In the genomic region with DNA sequence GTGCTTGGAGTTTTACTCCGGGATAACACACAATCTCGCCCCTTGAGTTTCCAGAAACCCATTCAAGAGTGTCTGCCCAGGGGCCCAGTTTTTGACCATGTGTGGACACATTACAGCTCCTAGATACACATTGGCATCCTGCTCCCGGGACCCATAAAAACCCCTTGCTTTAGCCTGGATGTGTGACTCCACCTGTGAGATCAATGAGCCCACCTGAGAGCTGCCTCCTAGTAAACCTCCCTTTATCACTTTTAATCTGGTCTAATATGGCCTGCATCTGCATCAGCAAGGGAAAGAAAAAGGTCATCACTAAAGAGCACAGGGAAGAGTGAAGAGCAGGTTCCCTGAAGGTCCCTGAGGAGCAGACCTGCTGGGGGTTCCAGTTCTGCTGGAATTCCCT, we compare ENCODE assay signal across 45 mouse cellular contexts. TPM values are rescaled to one million over a fixed set of nuclear protein-coding genes. Genes with fewer than 3 reads are reported as not detected.
"Had no signal": no experiment of that assay in that cellular context is flagged by ENCODE, and none has a peak within 500 bp of the region (broad histone marks: within the 10 kb centered on the region; RNA-seq: fewer than 3 reads in every experiment).

No protein-coding gene starts in this region.

- H3K36me3 ChIP-seq: heart, embryonic 10.5 days; heart, embryonic 12.5 days; heart, embryonic 13.5 days; heart, embryonic 15.5 days; hindbrain, embryonic 10.5 days; hindbrain, embryonic 12.5 days; hindbrain, embryonic 13.5 days; hindbrain, embryonic 15.5 days; intestine, embryonic 15.5 days; kidney, embryonic 15.5 days had no signal

- H3K9ac ChIP-seq: heart, embryonic 12.5 days; heart, embryonic 13.5 days; heart, embryonic 15.5 days; hindbrain, embryonic 12.5 days; hindbrain, embryonic 13.5 days; hindbrain, embryonic 14.5 days; hindbrain, embryonic 15.5 days; intestine, embryonic 15.5 days; kidney, embryonic 15.5 days had no signal

- H3K27me3 ChIP-seq: intestine, embryonic 15.5 days had no signal

- DNase-seq: heart, postnatal 10 days; heart, postnatal 14 days; heart, postnatal 36 days; kidney, adult 11 months; kidney, adult 18-20 months; kidney, adult 2 months; kidney, adult 8-10 months; kidney, adult 9 months; kidney, postnatal 10 days; kidney, postnatal 14 days; kidney, postnatal 25 days; kidney, postnatal 36 days; kidney, postnatal 4 days; layer of hippocampus, adult 9-11 months; layer of hippocampus, postnatal 36 days had no signal

- H3K27ac ChIP-seq: heart, embryonic 10.5 days; heart, embryonic 13.5 days; heart, embryonic 15.5 days; hindbrain, embryonic 10.5 days; hindbrain, embryonic 12.5 days; hindbrain, embryonic 13.5 days; hindbrain, embryonic 14.5 days; hindbrain, embryonic 15.5 days; hindbrain, postnatal 0 days; intestine, embryonic 15.5 days; kidney, embryonic 15.5 days; kidney, postnatal 0 days; layer of hippocampus, adult 2 months had no signal

- ATAC-seq: hindbrain, embryonic 16.5 days; hindbrain, postnatal 0 days; inflammation-experienced regulatory T-cells, adult 6 months; intestine, embryonic 15.5 days; intestine, embryonic 16.5 days; intestine, postnatal 0 days had no signal

- H3K4me2 ChIP-seq: heart, embryonic 11.5 days; heart, embryonic 12.5 days; heart, embryonic 13.5 days; heart, embryonic 15.5 days; hindbrain, embryonic 12.5 days; hindbrain, embryonic 13.5 days; hindbrain, embryonic 14.5 days; hindbrain, embryonic 15.5 days; intestine, embryonic 15.5 days; kidney, embryonic 15.5 days had no signal

- H3K9me3 ChIP-seq: heart, embryonic 10.5 days; heart, embryonic 12.5 days; heart, embryonic 13.5 days; heart, embryonic 15.5 days; hindbrain, embryonic 10.5 days; hindbrain, embryonic 12.5 days; hindbrain, embryonic 13.5 days; hindbrain, embryonic 15.5 days; intestine, embryonic 15.5 days; kidney, embryonic 15.5 days had no signal

- H3K4me1 ChIP-seq: hindbrain, embryonic 12.5 days; hindbrain, embryonic 13.5 days; hindbrain, embryonic 15.5 days; intestine, embryonic 15.5 days had no signal

- H3K4me3 ChIP-seq: heart, embryonic 10.5 days; heart, embryonic 12.5 days; heart, embryonic 13.5 days; heart, embryonic 15.5 days; hindbrain, embryonic 10.5 days; hindbrain, embryonic 12.5 days; hindbrain, embryonic 13.5 days; hindbrain, embryonic 15.5 days; intestine, embryonic 15.5 days; kidney, embryonic 15.5 days; layer of hippocampus, adult 2 months had no signal

RNA-seq across cellular contexts. Expression of a gene that starts 29.8 kb away (rescaled TPM):
- total RNA-seq: heart, postnatal 10 days; heart, postnatal 14 days; heart, postnatal 25 days; heart, postnatal 36 days; hematopoietic stem cell, adult 5-6 weeks; hindbrain, postnatal 0 days; layer of hippocampus, adult 18-20 months; layer of hippocampus, adult 2 months; layer of hippocampus, adult 8-10 months; layer of hippocampus, postnatal 10 days; layer of hippocampus, postnatal 14 days; layer of hippocampus, postnatal 25 days; layer of hippocampus, postnatal 36 days; left cerebral cortex, adult 18-20 months had no signal
- polyA plus RNA-seq: heart, embryonic 10.5 days; hindbrain, embryonic 10.5 days; hindbrain, embryonic 11.5 days; hindbrain, embryonic 12.5 days; hindbrain, embryonic 13.5 days; hindbrain, embryonic 14.5 days; hindbrain, embryonic 15.5 days; hindbrain, embryonic 16.5 days; hindbrain, postnatal 0 days; inflammation-experienced regulatory T-cells, adult 6 months; intestine, embryonic 14.5 days; kidney, embryonic 15.5 days; large intestine, adult 2 months had no signal

RNA-seq across cellular contexts. Expression of a gene that starts 43.1 kb away (rescaled TPM):
- total RNA-seq: hematopoietic stem cell, adult 5-6 weeks had no signal
- polyA plus RNA-seq: inflammation-experienced regulatory T-cells, adult 6 months; intestine, postnatal 0 days had no signal
